Mouse (Mus musculus): Measurements from ENCODE around the gene Il18bp. TPM values are rescaled to one million over a fixed set of nuclear protein-coding genes. Genes with fewer than 3 reads are reported as not detected.

The Il18bp gene
- polyA plus RNA-seq, 1 experiment from 2014 or later = 2.4 TPM

GRCm38 (mm10) chr7:101982735-101983134 lies 35.8 kb downstream of the Il18bp start:
- ChIA-PET CTCF (interaction anchor here (0.7 to 3.2 kb wide), 2 partner anchors 12 to 16 kb away, joined by 3 to 12 read pairs; no protein-coding TSS in a partner anchor), POLR2A (interaction anchor here (1.2 to 1.3 kb wide), 2 partner anchors 13 to 14 kb away, joined by 3 read pairs; no protein-coding TSS in a partner anchor)
- in situ Hi-C loops (cut with MboI; ENCODE audit: low pct_unique_long_range_greater_than_20kb) = no loop called here
- TF ChIP-seq CTCF (IDR thresholded peaks at IDR 0.05) = no peak
- no peak for ATAC-seq
- no peaks in the 10 kb centered on the region for H3K27me3 ChIP-seq
- no peak for DNase-seq (ENCODE audit: low read depth, low spot score)

GRCm38 (mm10) chr7:101974505-101974904 lies 44.0 kb downstream of the Il18bp start:
- DNase-seq (ENCODE audit: low read depth, low spot score) = no peak
- TF ChIP-seq CTCF (IDR thresholded peaks at IDR 0.05) = no peak
- in situ Hi-C loops (cut with MboI; ENCODE audit: low pct_unique_long_range_greater_than_20kb) = no loop called here
- ChIA-PET POLR2A (interaction anchor here (1.2 to 1.3 kb wide), 2 partner anchors 58 to 88 kb away, joined by 3 read pairs; no protein-coding TSS in a partner anchor), CTCF (interaction anchor here (1.0 kb wide), 1 partner anchor 24 kb away, joined by 4 read pairs; no protein-coding TSS in a partner anchor)
- H3K27me3 ChIP-seq = no peaks in the 10 kb centered on the region
- no peak for ATAC-seq

GRCm38 (mm10) chr7:101973730-101974129 lies 44.8 kb downstream of the Il18bp start:
- no peak for DNase-seq (ENCODE audit: low read depth, low spot score)
- CTCF ChIA-PET = no interaction called here

GRCm38 (mm10) chr7:101971721-101972120 lies 46.8 kb downstream of the Il18bp start:
- in situ Hi-C loops (cut with MboI; ENCODE audit: low pct_unique_long_range_greater_than_20kb) = no loop called here
- no peak for DNase-seq (ENCODE audit: low read depth, low spot score)
- CTCF ChIA-PET = no interaction called here
- no peaks in the 10 kb centered on the region for H3K27me3 ChIP-seq
- no peak for TF ChIP-seq CTCF (IDR thresholded peaks at IDR 0.05)
- ATAC-seq = peak; percentile 5
- POLR2A ChIA-PET = interaction anchor here (1.2 kb wide), 1 partner anchor 27 kb away, joined by 3 read pairs; no protein-coding TSS in a partner anchor

More at GRCm38 (mm10) chr7:101973730-101974129, 44.8 kb downstream of the Il18bp start:
- no peak for TF ChIP-seq CTCF (IDR thresholded peaks at IDR 0.05)
- no peaks in the 10 kb centered on the region for H3K27me3 ChIP-seq
- in situ Hi-C loops (cut with MboI; ENCODE audit: low pct_unique_long_range_greater_than_20kb) = no loop called here
- ATAC-seq = no peak
- POLR2A ChIA-PET = interaction anchor here (1.3 kb wide), 1 partner anchor 58 kb away, joined by 3 read pairs; no protein-coding TSS in a partner anchor

- no peaks in the 10 kb centered on the region for H3K27me3 ChIP-seq
- in situ Hi-C loops (cut with MboI; ENCODE audit: low pct_unique_long_range_greater_than_20kb) = no loop called here
- DNase-seq (ENCODE audit: low read depth, low spot score) = peak; percentile 31
- CTCF ChIA-PET = no interaction called here
- POLR2A ChIA-PET = interaction anchor here (0.9 to 1.5 kb wide), 3 partner anchors 9 to 41 kb away, joined by 3 read pairs; no protein-coding TSS in a partner anchor
- no peak for TF ChIP-seq CTCF (IDR thresholded peaks at IDR 0.05)
- peak; percentile 13 for ATAC-seq
Observed at GRCm38 (mm10) chr7:101970821-101971461, 47.5 kb downstream of the Il18bp start.

GRCm38 (mm10) chr7:101970429-101970775 lies 48.1 kb downstream of the Il18bp start:
- CTCF ChIA-PET = interaction anchor here (0.7 kb wide), 1 partner anchor 11 kb away, joined by 3 read pairs; no protein-coding TSS in a partner anchor
- ATAC-seq (peak; percentile 37), DNase-seq (ENCODE audit: low read depth, low spot score) (peak; percentile 73)
- POLR2A ChIA-PET = interaction anchor here (0.9 to 1.5 kb wide), 3 partner anchors 9 to 40 kb away, joined by 3 read pairs; no protein-coding TSS in a partner anchor
- H3K27me3 ChIP-seq = no peaks in the 10 kb centered on the region
- in situ Hi-C loops (cut with MboI; ENCODE audit: low pct_unique_long_range_greater_than_20kb) = no loop called here
- TF ChIP-seq CTCF (IDR thresholded peaks at IDR 0.05) = no peak

GRCm38 (mm10) chr7:101969694-101970428 lies 48.6 kb downstream of the Il18bp start:
- no peaks in the 10 kb centered on the region for H3K27me3 ChIP-seq
- ChIA-PET CTCF (interaction anchor here (0.7 to 1.1 kb wide), 2 partner anchors 12 to 41 kb away, joined by 3 read pairs; no protein-coding TSS in a partner anchor), POLR2A (interaction anchor here (1.0 to 1.5 kb wide), 2 partner anchors 40 to 52 kb away, joined by 3 read pairs; no protein-coding TSS in a partner anchor)
- no peak for TF ChIP-seq CTCF (IDR thresholded peaks at IDR 0.05)
- in situ Hi-C loops (cut with MboI; ENCODE audit: low pct_unique_long_range_greater_than_20kb) = no loop called here
- peak; percentile 67 for ATAC-seq
- DNase-seq (ENCODE audit: low read depth, low spot score) = peak; percentile 43

GRCm38 (mm10) chr7:101968751-101969150 lies 49.7 kb downstream of the Il18bp start:
- ATAC-seq = no peak
- in situ Hi-C loops (cut with MboI; ENCODE audit: low pct_unique_long_range_greater_than_20kb) = no loop called here
- DNase-seq (ENCODE audit: low read depth, low spot score) = no peak
- no peak for TF ChIP-seq CTCF (IDR thresholded peaks at IDR 0.05)
- ChIA-PET CTCF (interaction anchor here (0.8 to 1.6 kb wide), 6 partner anchors 11 to 64 kb away, joined by 3 to 9 read pairs (median 4); no protein-coding TSS in a partner anchor), POLR2A (interaction anchor here (0.6 to 1.0 kb wide), 2 partner anchors 27 to 51 kb away, joined by 3 to 4 read pairs; no protein-coding TSS in a partner anchor)
- no peaks in the 10 kb centered on the region for H3K27me3 ChIP-seq

GRCm38 (mm10) chr7:101967256-101967655 lies 51.2 kb downstream of the Il18bp start:
- ChIA-PET POLR2A (interaction anchor here (0.6 kb wide), 1 partner anchor 37 kb away, joined by 4 read pairs; no protein-coding TSS in a partner anchor), CTCF (no interaction called here)
- in situ Hi-C loops (cut with MboI; ENCODE audit: low pct_unique_long_range_greater_than_20kb) = no loop called here
- DNase-seq (ENCODE audit: low read depth, low spot score) (no peak), ATAC-seq (no peak)
- no peaks in the 10 kb centered on the region for H3K27me3 ChIP-seq
- TF ChIP-seq CTCF (IDR thresholded peaks at IDR 0.05) = no peak

- ChIA-PET CTCF (interaction anchor here (0.6 kb wide), 1 partner anchor 49 kb away, joined by 3 read pairs; no protein-coding TSS in a partner anchor), POLR2A (interaction anchor here (0.6 to 0.7 kb wide), 2 partner anchors 33 to 98 kb away, joined by 3 to 5 read pairs; no protein-coding TSS in a partner anchor)
- no peaks in the 10 kb centered on the region for H3K27me3 ChIP-seq
- in situ Hi-C loops (cut with MboI; ENCODE audit: low pct_unique_long_range_greater_than_20kb) = no loop called here
- no peak for DNase-seq (ENCODE audit: low read depth, low spot score)
- ATAC-seq = no peak
- no peak for TF ChIP-seq CTCF (IDR thresholded peaks at IDR 0.05)
Observed at GRCm38 (mm10) chr7:101965606-101966005, 52.9 kb downstream of the Il18bp start.

Other genes with a start within 250 kb of the Il18bp start
- gene Phox2a, start 200.4 kb downstream of the Il18bp start, polyA plus RNA-seq (2021) = not detected
- gene Inppl1, start 180.5 kb downstream of the Il18bp start, polyA plus RNA-seq (2021) = 148 TPM
- not detected for gene Folr2, start 161.5 kb downstream of the Il18bp start, polyA plus RNA-seq (2021)
- gene Anapc15, start 155.0 kb downstream of the Il18bp start, polyA plus RNA-seq (2021) = 36.4 TPM
- gene Folr1, start 147.9 kb downstream of the Il18bp start, polyA plus RNA-seq (2021) = 73.6 TPM
- 130 TPM for gene Lamtor1, start 112.8 kb downstream of the Il18bp start, polyA plus RNA-seq (2021)
- 0.50 TPM for gene Tomt, start 112.3 kb downstream of the Il18bp start, polyA plus RNA-seq (2021)
- 6.0 TPM for gene Lrrc51, start 84.8 kb downstream of the Il18bp start, polyA plus RNA-seq (2021)
- gene Numa1, start 84.6 kb downstream of the Il18bp start, polyA plus RNA-seq (2021) = 156 TPM
- gene Rnf121, start 46.8 kb upstream of the Il18bp start, polyA plus RNA-seq (2021) = 35.8 TPM
- gene Xndc1, start 46.8 kb upstream of the Il18bp start, polyA plus RNA-seq (2021) = 13.1 TPM
- gene Xntrpc, start 47.0 kb upstream of the Il18bp start, polyA plus RNA-seq (2021) = 0.24 TPM
- not detected for gene Trpc2, start 64.4 kb upstream of the Il18bp start, polyA plus RNA-seq (2021)
- not detected for gene Art1, start 83.1 kb upstream of the Il18bp start, polyA plus RNA-seq (2021)
- gene Art5, start 90.8 kb upstream of the Il18bp start, polyA plus RNA-seq (2021) = not detected
- not detected for gene Chrna10, start 98.1 kb upstream of the Il18bp start, polyA plus RNA-seq (2021)
- 40.0 TPM for gene Nup98, start 191.5 kb upstream of the Il18bp start, polyA plus RNA-seq (2021)
- gene Pgap2, start 191.5 kb upstream of the Il18bp start, polyA plus RNA-seq (2021) = 33.7 TPM
- 43.2 TPM for gene Rhog, start 237.4 kb upstream of the Il18bp start, polyA plus RNA-seq (2021)
- gene Stim1, start 249.1 kb upstream of the Il18bp start, polyA plus RNA-seq (2021) = 47.2 TPM

All from Patski (cell line).